Mouse (Mus musculus): ENCODE measurements around the gene Vmn1r103.
"Not testable (repeated sequence)": the region's sequence is repeated elsewhere in the genome, so short reads cannot be mapped to it uniquely, and the experiment has no call there.

The Vmn1r103 gene

DNA sequence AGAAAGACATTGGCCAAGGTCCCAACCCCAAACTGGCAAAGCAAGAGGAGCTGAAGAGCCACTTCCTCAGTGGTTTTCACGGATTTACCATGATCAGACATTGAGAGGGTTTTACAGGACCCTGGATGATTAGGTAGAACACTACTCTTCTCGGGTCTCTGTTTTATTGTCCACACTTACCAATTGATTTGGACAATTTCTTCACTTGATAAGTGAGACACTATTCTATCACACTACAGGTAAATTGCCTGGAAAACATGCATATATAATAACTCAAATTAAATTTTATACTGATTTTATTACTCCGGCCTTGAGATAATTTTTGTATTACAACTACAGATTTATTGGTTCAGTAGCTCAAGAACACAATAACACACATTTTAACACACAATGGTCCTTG is at the start of gene Vmn1r103:
Gene Vmn1r103 (minus strand): TSS at position 101 of the 400 bp plus-strand sequence.
- DNase-seq (ENCODE audit: low read depth, low spot score): not testable (repeated sequence)

DNA sequence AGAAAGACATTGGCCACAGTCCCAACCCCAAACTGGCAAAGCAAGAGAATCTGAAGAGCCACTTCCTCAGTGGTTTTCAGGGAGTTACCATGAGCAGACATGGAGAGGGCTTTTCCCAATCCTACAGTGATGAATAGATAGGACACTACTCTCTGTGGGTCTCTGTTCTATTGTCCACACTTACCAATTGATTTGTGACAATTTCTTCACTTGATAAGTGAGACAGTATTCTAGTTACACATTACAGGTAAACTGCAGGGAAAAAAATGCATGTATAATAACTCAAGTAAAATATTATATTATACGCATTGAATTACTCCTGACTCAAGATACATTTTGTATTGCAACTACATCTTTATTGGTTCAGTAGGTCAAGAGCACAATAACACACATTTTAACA is 35.3 kb upstream of the Vmn1r103 start, which contains the start of gene Gm5726:
Gene Gm5726 (minus strand): TSS at position 101 of the 400 bp plus-strand sequence.
- not testable (repeated sequence) for DNase-seq (ENCODE audit: low read depth, low spot score)

DNA sequence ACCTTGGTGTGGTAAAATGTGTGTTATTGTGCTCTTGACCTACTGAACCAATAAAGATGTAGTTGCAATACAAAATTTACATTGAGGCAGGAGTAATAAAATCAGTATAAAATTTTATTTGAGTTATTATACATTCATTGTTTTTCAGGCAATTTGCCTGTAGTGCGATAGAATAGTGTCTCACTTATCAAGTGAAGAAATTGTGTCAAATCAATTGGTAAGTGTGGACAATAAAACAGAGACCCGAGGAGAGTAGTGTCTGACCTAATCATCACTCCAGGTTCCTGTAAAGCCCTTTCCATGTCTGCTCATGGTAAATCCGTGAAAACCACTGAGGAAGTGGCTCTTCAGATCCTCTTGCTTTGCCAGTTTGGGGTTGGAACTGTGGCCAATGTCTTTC is 23.2 kb upstream of the Vmn1r103 start, which contains the start of gene Vmn1r104:
Gene Vmn1r104 (plus strand): TSS at position 301 of the 400 bp plus-strand sequence.
- not testable (repeated sequence) for DNase-seq (ENCODE audit: low read depth, low spot score)

DNA sequence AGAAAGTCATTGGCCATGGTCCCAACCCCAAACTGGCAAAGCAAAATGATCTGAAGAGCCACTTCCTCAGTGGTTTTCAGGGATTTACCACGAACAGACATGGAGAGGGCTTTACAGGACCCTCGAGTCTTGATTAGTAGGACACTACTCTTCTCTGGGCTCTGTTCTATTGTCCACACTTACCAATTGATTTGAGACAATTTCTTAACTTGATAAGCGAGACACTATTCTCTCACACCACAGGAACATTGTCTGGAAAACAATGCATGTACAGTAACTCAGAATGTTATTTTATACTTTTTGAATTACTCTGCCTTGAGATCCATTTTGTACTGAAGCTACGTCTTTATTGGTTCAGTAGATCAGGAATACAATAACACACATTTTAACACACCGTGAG is 35.5 kb downstream of the Vmn1r103 start, which contains the start of gene Gm10670:
Gene Gm10670 (minus strand): TSS at position 101 of the 400 bp plus-strand sequence.
- not testable (repeated sequence) for DNase-seq (ENCODE audit: low read depth, low spot score)
